Mouse (Mus musculus): ENCODE results near the gene Itln1. TPM values are rescaled to one million over a fixed set of nuclear protein-coding genes. Genes with fewer than 3 reads are reported as not detected.

Itln1 gene
- polyA plus RNA-seq, 1 experiment: not detected

- no peak for DNase-seq (ENCODE audit: low read depth in 1 of 2, low spot score in 2 of 2)
- no peaks in the 10 kb centered on the region for H3K36me3 ChIP-seq (ENCODE audit: control insufficient read depth, insufficient read depth, low read length)
- no peaks in the 10 kb centered on the region for H3K27me3 ChIP-seq (ENCODE audit: control insufficient read depth, insufficient read depth, low read length)
- peaks cover 11% of the 10 kb centered on the region; the same call in 1 of the 2 replicates for H3K4me1 ChIP-seq (ENCODE audit: control insufficient read depth, insufficient read depth, insufficient read length)
- 72% methylated on average over 11 of the region's 11 CpGs for WGBS
- TF ChIP-seq POLR2A (IDR thresholded peaks at IDR 0.05; ENCODE audit: low read depth, low read length) (no peak), CTCF (IDR thresholded peaks at IDR 0.05; ENCODE audit: extremely low read depth, insufficient read depth, insufficient read length, insufficient replicate concordance) (no peak)
- no peak overlapping the region for H3K4me3 ChIP-seq (ENCODE audit: extremely low read depth, insufficient read depth, insufficient read length)
- no peak overlapping the region for H3K27ac ChIP-seq (ENCODE audit: insufficient read depth, low read length)
Measured at GRCm38 (mm10) chr1:171553359-171554341, 18.6 kb upstream of the Itln1 start.

DNA sequence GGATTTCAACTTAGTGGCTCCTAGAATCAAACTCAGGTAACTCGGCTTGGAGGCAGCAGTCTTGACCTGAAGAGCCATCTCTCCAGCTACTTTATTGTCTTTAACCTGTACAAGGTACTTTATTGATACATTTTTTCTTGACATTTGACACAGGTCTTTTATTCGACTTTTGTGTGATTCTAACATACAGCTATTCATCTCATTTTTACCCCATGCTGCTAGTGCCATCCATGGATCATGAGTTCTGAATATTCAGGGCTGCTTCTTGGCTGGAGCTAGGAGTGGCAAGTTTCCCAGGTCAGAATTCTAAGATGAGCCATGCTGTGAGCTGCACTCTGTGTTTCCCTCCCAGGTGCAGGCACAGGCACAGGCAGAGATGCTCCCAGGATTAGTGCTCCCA, 17.1 kb upstream of the Itln1 start:
- no peak for TF ChIP-seq POLR2A (IDR thresholded peaks at IDR 0.05; ENCODE audit: low read depth, low read length)
- TF ChIP-seq CTCF (IDR thresholded peaks at IDR 0.05; ENCODE audit: extremely low read depth, insufficient read depth, insufficient read length, insufficient replicate concordance): no peak
- no peak for DNase-seq (ENCODE audit: low read depth in 1 of 2, low spot score in 2 of 2)
- H3K27me3 ChIP-seq (ENCODE audit: control insufficient read depth, insufficient read depth, low read length): no peaks in the 10 kb centered on the region
- peaks cover 5% of the 10 kb centered on the region; the same call in 1 of the 2 replicates for H3K4me1 ChIP-seq (ENCODE audit: control insufficient read depth, insufficient read depth, insufficient read length)
- no peak overlapping the region for H3K4me3 ChIP-seq (ENCODE audit: extremely low read depth, insufficient read depth, insufficient read length)
- peak overlapping the region; percentile 10 for H3K27ac ChIP-seq (ENCODE audit: insufficient read depth, low read length)
- no peaks in the 10 kb centered on the region for H3K36me3 ChIP-seq (ENCODE audit: control insufficient read depth, insufficient read depth, low read length)
- 85% methylated on average over 2 of the region's 2 CpGs for WGBS

GRCm38 (mm10) chr1:171551326-171551725, 16.2 kb upstream of the Itln1 start:
- peak; percentile 39 to 45 for DNase-seq (ENCODE audit: low read depth in 1 of 2, low spot score in 2 of 2)
- TF ChIP-seq CTCF (IDR thresholded peaks at IDR 0.05; ENCODE audit: extremely low read depth, insufficient read depth, insufficient read length, insufficient replicate concordance): no peak
- peak; percentile 6; the same call in 1 of the 2 replicates for TF ChIP-seq POLR2A (IDR thresholded peaks at IDR 0.05; ENCODE audit: low read depth, low read length)
- Histone ChIP-seq H3K36me3 (ENCODE audit: control insufficient read depth, insufficient read depth, low read length) (no peaks in the 10 kb centered on the region), H3K4me3 (ENCODE audit: extremely low read depth, insufficient read depth, insufficient read length) (no peak overlapping the region), H3K27ac (ENCODE audit: insufficient read depth, low read length) (peak overlapping the region; percentile 69), H3K27me3 (ENCODE audit: control insufficient read depth, insufficient read depth, low read length) (no peaks in the 10 kb centered on the region), H3K4me1 (ENCODE audit: control insufficient read depth, insufficient read depth, insufficient read length) (peaks cover 5% of the 10 kb centered on the region; the same call in 1 of the 2 replicates)
- WGBS: 8% methylated on average over 7 of the region's 7 CpGs

DNA sequence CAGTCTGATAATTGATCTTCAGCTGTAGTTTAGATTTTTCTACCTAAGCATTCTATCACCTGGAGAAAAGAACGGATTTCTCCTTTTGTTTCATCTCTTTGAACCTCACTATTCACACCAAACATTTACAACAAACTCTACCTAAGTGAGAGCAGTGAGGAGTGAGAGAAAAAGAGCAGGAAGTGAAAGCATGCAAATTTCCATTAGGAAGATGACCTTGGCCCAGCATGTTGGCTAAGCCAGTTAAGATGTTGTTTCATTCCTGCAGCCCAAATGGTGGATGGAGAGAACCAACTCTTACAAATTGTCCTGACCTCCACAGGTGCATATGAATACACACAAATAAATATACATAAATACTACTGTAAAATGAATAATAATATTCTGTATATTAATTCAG, 5.6 kb upstream of the Itln1 start:
- TF ChIP-seq CTCF (IDR thresholded peaks at IDR 0.05; ENCODE audit: extremely low read depth, insufficient read depth, insufficient read length, insufficient replicate concordance) (no peak), POLR2A (IDR thresholded peaks at IDR 0.05; ENCODE audit: low read depth, low read length) (no peak)
- Histone ChIP-seq H3K4me1 (ENCODE audit: control insufficient read depth, insufficient read depth, insufficient read length) (peaks cover 3% of the 10 kb centered on the region; the same call in 1 of the 2 replicates), H3K36me3 (ENCODE audit: control insufficient read depth, insufficient read depth, low read length) (no peaks in the 10 kb centered on the region), H3K27ac (ENCODE audit: insufficient read depth, low read length) (no peak overlapping the region), H3K27me3 (ENCODE audit: control insufficient read depth, insufficient read depth, low read length) (no peaks in the 10 kb centered on the region), H3K4me3 (ENCODE audit: extremely low read depth, insufficient read depth, insufficient read length) (no peak overlapping the region)
- no peak for DNase-seq (ENCODE audit: low read depth in 1 of 2, low spot score in 2 of 2)
- WGBS: 92% methylated on average over 1 of the region's 1 CpGs

- no peak for DNase-seq (ENCODE audit: low read depth in 1 of 2, low spot score in 2 of 2)
- H3K36me3 ChIP-seq (ENCODE audit: control insufficient read depth, insufficient read depth, low read length): no peaks in the 10 kb centered on the region
- TF ChIP-seq CTCF (IDR thresholded peaks at IDR 0.05; ENCODE audit: extremely low read depth, insufficient read depth, insufficient read length, insufficient replicate concordance) (no peak), POLR2A (IDR thresholded peaks at IDR 0.05; ENCODE audit: low read depth, low read length) (no peak)
- no peaks in the 10 kb centered on the region for H3K27me3 ChIP-seq (ENCODE audit: control insufficient read depth, insufficient read depth, low read length)
- H3K27ac ChIP-seq (ENCODE audit: insufficient read depth, low read length): no peak overlapping the region
- no peak overlapping the region for H3K4me3 ChIP-seq (ENCODE audit: extremely low read depth, insufficient read depth, insufficient read length)
- no peaks in the 10 kb centered on the region for H3K4me1 ChIP-seq (ENCODE audit: control insufficient read depth, insufficient read depth, insufficient read length)
Measured at GRCm38 (mm10) chr1:171534557-171534956, 537 bp downstream of the Itln1 start.

DNA sequence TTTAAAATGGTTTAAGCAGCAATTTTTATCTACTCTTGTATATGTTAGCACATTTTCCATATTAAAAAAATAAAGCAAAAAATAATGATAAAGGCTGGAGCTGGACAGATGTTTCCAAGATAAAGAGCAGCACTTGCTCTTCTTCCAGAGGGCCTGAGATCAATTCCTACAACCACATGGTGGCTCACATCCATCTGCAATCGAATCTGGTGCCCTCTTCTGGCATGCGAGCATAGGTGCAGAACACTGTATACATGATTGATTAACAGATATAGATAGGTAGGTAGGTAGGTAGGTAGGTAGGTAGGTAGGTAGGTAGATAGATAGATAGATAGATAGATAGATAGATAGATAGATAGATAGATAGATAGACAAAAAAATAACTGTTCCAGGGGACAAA, 2.3 kb downstream of the Itln1 start:
- Histone ChIP-seq H3K36me3 (ENCODE audit: control insufficient read depth, insufficient read depth, low read length) (no peaks in the 10 kb centered on the region), H3K4me3 (ENCODE audit: extremely low read depth, insufficient read depth, insufficient read length) (no peak overlapping the region), H3K4me1 (ENCODE audit: control insufficient read depth, insufficient read depth, insufficient read length) (no peaks in the 10 kb centered on the region), H3K27ac (ENCODE audit: insufficient read depth, low read length) (no peak overlapping the region), H3K27me3 (ENCODE audit: control insufficient read depth, insufficient read depth, low read length) (no peaks in the 10 kb centered on the region)
- peak; percentile 44; the same call in 1 of the 2 replicates for TF ChIP-seq CTCF (IDR thresholded peaks at IDR 0.05; ENCODE audit: extremely low read depth, insufficient read depth, insufficient read length, insufficient replicate concordance)
- no peak for TF ChIP-seq POLR2A (IDR thresholded peaks at IDR 0.05; ENCODE audit: low read depth, low read length)
- WGBS: 78% methylated on average over 2 of the region's 2 CpGs
- no peak for DNase-seq (ENCODE audit: low read depth in 1 of 2, low spot score in 2 of 2)

GRCm38 (mm10) chr1:171531367-171531766, 3.7 kb downstream of the Itln1 start:
- Histone ChIP-seq H3K36me3 (ENCODE audit: control insufficient read depth, insufficient read depth, low read length) (no peaks in the 10 kb centered on the region), H3K27ac (ENCODE audit: insufficient read depth, low read length) (no peak overlapping the region), H3K27me3 (ENCODE audit: control insufficient read depth, insufficient read depth, low read length) (no peaks in the 10 kb centered on the region), H3K4me3 (ENCODE audit: extremely low read depth, insufficient read depth, insufficient read length) (no peak overlapping the region), H3K4me1 (ENCODE audit: control insufficient read depth, insufficient read depth, insufficient read length) (no peaks in the 10 kb centered on the region)
- DNase-seq (ENCODE audit: low read depth in 1 of 2, low spot score in 2 of 2): no peak
- WGBS: 92% methylated on average over 4 of the region's 4 CpGs
- TF ChIP-seq POLR2A (IDR thresholded peaks at IDR 0.05; ENCODE audit: low read depth, low read length) (no peak), CTCF (IDR thresholded peaks at IDR 0.05; ENCODE audit: extremely low read depth, insufficient read depth, insufficient read length, insufficient replicate concordance) (no peak)

Measured in spleen, adult 2 months (tissue).